Mouse (Mus musculus) embryonic fibroblast, embryonic 13.5 days (primary cell): ENCODE results near the gene Nbeal1.

ENCODE experiments used
- CTCF ChIP-seq: IDR thresholded peaks from 2 replicates; pipeline ENCODE4 v1.5.1; 2011; ENCODE audit warnings: mild to moderate bottlenecking, control low read depth, low read length, moderate library complexity, borderline replicate concordance; ENCODE audit not compliant: insufficient read depth
- POLR2A ChIP-seq: IDR thresholded peaks from 2 replicates; pipeline ENCODE4 v1.6.1; 2011; ENCODE audit warnings: low read depth, mild to moderate bottlenecking, control low read depth, low read length, moderate library complexity

DNA sequence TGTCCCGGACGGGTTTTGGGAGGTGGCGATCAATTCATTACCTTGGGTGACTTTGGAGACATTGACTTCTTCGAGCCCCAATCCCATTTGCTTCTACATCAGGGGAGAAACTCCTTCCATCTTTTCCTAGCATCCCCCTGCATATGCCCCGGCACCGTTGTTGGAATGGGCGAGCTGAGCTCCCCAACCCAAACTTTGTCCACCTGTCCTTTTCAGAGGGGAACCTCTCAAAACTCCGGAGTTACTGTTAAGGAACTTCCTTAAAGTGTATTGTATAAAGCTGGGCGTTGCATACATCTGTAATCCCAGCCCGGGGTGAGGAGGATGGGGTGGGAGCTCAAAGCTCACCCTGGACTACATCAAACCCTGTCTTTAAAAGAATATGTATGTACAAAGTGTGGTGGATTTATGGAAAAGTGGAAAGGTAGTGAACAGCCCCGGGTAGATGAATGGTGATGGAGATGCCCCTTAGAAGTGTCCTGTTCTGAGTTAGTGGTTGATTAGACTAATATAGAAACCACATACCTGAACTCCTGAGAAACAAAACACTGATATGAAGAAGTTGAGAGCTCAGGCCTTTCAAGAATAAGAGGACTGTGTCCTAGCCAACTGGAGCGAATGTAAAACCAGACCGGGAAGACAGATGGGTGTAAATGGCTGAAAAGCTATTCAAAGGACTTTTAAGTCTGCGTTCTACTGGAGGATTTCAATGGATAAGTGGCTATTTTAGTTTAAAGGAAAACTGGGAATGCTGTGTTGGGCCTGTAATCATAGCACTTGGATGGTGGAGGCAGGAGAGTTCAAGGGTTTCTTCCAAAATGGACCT is 163.4 kb downstream of the Nbeal1 start:
- TF ChIP-seq POLR2A (no peak; the same call in 1 of the 2 replicates), CTCF (no peak)
